Mouse (Mus musculus) stomach, postnatal 0 days (tissue): ENCODE results near the gene Rala. TPM values are rescaled to one million over a fixed set of nuclear protein-coding genes. Genes with fewer than 3 reads are reported as not detected.

Experiments used
- ATAC-seq: fragments of 200-750 bp; cut with Nextera tagmentation; 2 replicates; pipeline ENCODE4 v1.8.0; 2017; ENCODE audit not compliant: low FRiP score, low TSS enrichment
- DNase-seq: peaks from one replicate; pipeline ENCODE4 v3.0.0-alpha.2; 2016; ENCODE audit warnings: low spot score
- H3K27ac ChIP-seq: fragments of 300-500 bp; sonication (generic); replicated peaks from 2 replicates; pipeline ENCODE4 v1.5.1; 2014; ENCODE audit warnings: mild to moderate bottlenecking, control low read depth
- H3K27me3 ChIP-seq: fragments of 300-500 bp; sonication (generic); 2 replicates; pipeline ENCODE4 v1.6.1; 2014; ENCODE audit warnings: low read length; ENCODE audit not compliant: control insufficient read depth, insufficient read depth
- H3K36me3 ChIP-seq: fragments of 300-500 bp; sonication (generic); 2 replicates; pipeline ENCODE4 v1.6.1; 2014; ENCODE audit warnings: low read length, mixed read lengths; ENCODE audit not compliant: control insufficient read depth, insufficient read depth
- H3K4me1 ChIP-seq: fragments of 300-500 bp; sonication (generic); replicated peaks from 2 replicates; pipeline ENCODE4 v1.6.1; 2014; ENCODE audit warnings: antibody characterized with exemption; ENCODE audit not compliant: control insufficient read depth, insufficient read depth
- H3K4me2 ChIP-seq: fragments of 300-500 bp; sonication (generic); replicated peaks from 2 replicates; pipeline ENCODE4 v1.6.1; 2014; ENCODE audit warnings: low read depth, mild to moderate bottlenecking, control low read depth, moderate library complexity
- H3K4me3 ChIP-seq: fragments of 300-500 bp; sonication (generic); 2 replicates; pipeline ENCODE4 v1.5.1; 2014; ENCODE audit warnings: low read depth, low read length, control low read depth
- H3K9ac ChIP-seq: fragments of 300-500 bp; sonication (generic); 2 replicates; pipeline ENCODE4 v1.6.1; 2014; ENCODE audit warnings: mild to moderate bottlenecking, low read length, control low read depth, mixed read lengths
- H3K9me3 ChIP-seq: fragments of 300-500 bp; sonication (generic); 2 replicates; pipeline ENCODE4 v1.6.1; 2016; ENCODE audit warnings: low read length; ENCODE audit not compliant: control insufficient read depth
- CTCF ChIP-seq: IDR thresholded peaks from 2 replicates; pipeline ENCODE4 v1.5.1; 2016; ENCODE audit warnings: antibody characterized with exemption, low read depth, mild to moderate bottlenecking, moderate library complexity
- EP300 ChIP-seq: optimal IDR thresholded peaks from 2 replicates; pipeline ENCODE3; 2016; ENCODE audit warnings: antibody characterized with exemption
- WGBS: fragments of 180-500 bp; shearing (Covaris S2); extraction: QIAGEN DNeasy Blood & Tissue Kit; methylation state at CpG from one replicate; pipeline ENCODE4 v1.1.7; 2014; 5-methylcytosine and 5-hydroxymethylcytosine counted together
- polyA plus RNA-seq: library from polyadenylated mRNA; unstranded; fragments of >200 nt; fragmentation: Nextera tagmentation; extraction: Ambion mirVana; gene quantifications from 2 replicates; pipeline ENCODE4 v1.2.1, GENCODE M21; 2015

Gene Rala
- polyA plus RNA-seq: 87.8 and 94.8 TPM in 2 replicates

DNA sequence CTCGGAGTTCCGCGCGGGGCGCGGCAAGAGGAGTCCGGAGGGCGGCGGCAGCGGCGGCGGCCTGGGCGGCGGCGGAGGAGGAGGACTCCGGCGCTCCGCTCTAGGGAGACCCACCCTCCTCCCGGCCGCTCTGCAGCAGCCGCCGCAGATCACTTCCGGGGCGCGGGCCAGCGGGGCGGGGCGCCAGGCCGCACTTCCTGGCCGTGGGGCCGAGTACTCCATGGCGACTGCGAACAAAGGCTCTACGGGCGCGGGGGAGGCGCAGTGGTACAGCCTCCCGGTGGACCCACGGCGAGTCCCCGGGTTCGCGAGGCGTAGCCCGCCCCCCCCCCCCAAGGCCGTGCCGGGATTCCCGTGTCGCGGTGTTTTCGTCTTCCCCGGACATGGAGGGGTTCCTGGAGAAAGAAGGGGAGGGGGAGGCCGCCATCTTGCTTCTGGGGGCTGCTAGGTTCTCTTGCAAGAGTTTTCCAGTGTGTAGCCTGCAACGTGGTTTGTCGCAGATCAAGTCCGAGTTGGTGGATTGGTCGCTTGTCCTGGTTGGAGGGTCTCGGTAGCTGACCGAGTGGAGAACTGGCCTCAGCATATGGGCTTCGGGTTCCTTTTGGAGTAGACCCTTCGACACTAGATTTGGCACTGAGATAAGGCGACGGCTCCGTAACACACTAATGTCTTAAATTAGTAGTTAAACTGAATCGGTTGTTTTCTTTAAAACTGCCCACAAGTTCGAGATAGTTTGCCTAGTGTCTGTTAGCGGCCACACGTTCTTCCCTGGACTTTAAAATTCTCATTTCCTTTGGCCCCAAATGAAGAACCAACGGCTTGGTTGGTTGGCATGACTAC, at the start of gene Rala:
Rala (minus strand) TSS at position 162 of the 840 bp plus-strand sequence.
- H3K4me1 ChIP-seq: no peaks in the 10 kb centered on the region
- no peaks in the 10 kb centered on the region for H3K36me3 ChIP-seq
- WGBS: 11% methylated on average over 36 of the region's 69 CpGs
- H3K9me3 ChIP-seq: no peaks in the 10 kb centered on the region
- peak within 1 kb of the TSS; percentile 95 for H3K27ac ChIP-seq
- peak; percentile 96 for DNase-seq
- peak within 1 kb of the TSS; percentile 87 for H3K9ac ChIP-seq
- peak within 1 kb of the TSS; percentile 74 for H3K4me2 ChIP-seq
- no peak for TF ChIP-seq CTCF
- no peak for TF ChIP-seq EP300
- H3K27me3 ChIP-seq: no peaks in the 10 kb centered on the region
- peak within 1 kb of the TSS; percentile 76 for H3K4me3 ChIP-seq
- peak; percentile 99 for ATAC-seq

DNA sequence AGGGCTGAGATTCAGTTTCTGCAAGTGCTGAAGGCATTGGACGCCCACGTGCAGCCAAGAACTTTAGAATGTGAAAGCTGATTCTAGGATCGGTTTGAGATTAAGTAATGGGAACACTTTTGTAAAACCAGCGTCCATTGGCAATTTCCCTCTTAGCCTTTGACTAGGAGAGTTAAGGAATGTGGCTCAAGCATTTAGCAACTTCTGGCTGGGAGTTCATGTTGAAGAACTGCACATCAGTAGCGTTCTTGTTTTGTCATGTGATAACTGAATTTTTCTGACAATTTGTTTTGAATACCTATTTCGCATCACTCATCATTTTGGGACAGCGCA, 49.4 kb upstream of the Rala start:
- Histone ChIP-seq H3K4me2 (peak overlapping the region; percentile 52), H3K9me3 (no peaks in the 10 kb centered on the region), H3K4me3 (peak overlapping the region; percentile 66), H3K4me1 (no peaks in the 10 kb centered on the region), H3K36me3 (no peaks in the 10 kb centered on the region), H3K9ac (peak overlapping the region; percentile 51), H3K27ac (peak overlapping the region; percentile 90; the same call in 1 of the 2 replicates), H3K27me3 (no peaks in the 10 kb centered on the region)
- ATAC-seq (no peak), DNase-seq (no peak)
- 34% methylated on average over 7 of the region's 7 CpGs for WGBS
- TF ChIP-seq EP300 (no peak), CTCF (no peak)

DNA sequence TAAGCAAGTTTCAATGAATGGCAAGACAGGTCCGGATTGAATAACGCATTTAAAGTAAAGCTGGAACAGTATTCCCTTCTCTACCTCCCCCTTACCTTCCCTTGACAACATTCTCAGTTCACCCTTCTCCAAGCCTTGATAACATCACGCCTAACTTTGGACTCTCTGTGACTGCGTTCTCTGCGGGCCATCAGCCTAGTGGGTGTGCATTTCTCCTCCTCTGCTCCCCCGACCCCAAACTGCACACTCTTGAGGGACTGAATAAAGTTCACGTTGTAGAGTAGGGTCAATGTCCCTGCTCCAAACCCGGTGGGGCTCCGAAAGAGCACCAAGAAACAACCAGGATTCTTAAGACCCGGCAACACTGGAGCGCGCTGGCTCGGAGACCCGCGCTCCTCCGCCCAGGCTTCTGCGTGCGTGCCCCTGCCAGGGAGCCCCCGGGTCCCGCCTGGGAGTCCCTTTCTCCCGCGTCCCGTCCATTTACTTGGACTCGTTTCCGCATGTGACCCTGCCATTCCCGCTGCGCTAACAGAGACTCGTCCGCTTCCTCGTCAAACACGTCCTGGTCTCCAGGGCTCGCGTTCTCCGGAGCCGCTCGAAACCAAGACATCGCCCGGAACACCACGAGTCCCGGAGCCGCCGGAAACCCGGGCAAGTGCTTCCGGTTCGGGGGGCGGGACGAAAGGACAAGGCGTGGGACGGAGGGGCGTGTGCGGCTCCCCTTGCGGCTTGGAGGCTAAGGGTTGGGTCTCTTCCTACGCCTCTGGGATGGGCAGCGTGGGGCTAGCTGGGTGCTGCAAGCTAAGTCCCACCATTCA, 48.9 kb upstream of the Rala start, which contains the start of gene Yae1d1:
Yae1d1 (minus strand) TSS at position 653 of the 818 bp plus-strand sequence.
- Histone ChIP-seq H3K4me2 (peak within 1 kb of the TSS; percentile 52), H3K9me3 (no peaks in the 10 kb centered on the region), H3K27me3 (no peaks in the 10 kb centered on the region), H3K4me1 (no peaks in the 10 kb centered on the region), H3K9ac (peak within 1 kb of the TSS; percentile 82), H3K36me3 (no peaks in the 10 kb centered on the region), H3K4me3 (peak within 1 kb of the TSS; percentile 66), H3K27ac (peak within 1 kb of the TSS; percentile 90)
- under 1% methylated on average over 54 of the region's 54 CpGs for WGBS
- DNase-seq (peak; percentile 93), ATAC-seq (peak; percentile 99)
- TF ChIP-seq EP300 (peak; percentile 47), CTCF (peak; percentile 73)

DNA sequence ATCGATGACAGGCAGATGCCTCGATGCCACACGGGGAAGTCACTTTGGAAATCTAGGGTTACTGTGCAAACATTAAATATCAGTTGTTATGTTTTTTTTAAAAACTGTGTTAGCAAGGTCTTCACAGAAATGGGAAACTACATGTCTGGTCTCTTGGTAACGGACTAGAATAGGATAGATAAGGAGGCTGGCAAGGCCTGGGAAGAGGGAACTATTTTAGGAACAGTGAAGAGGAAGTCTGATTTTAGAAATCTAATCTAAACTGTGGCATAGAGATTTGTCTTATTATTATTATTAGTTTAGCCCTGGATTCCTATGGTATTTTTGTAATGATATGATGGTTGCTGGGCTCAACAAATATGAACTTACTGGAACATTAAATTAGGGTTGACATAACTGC, 48.0 kb upstream of the Rala start:
- H3K9me3 ChIP-seq: no peaks in the 10 kb centered on the region
- H3K9ac ChIP-seq: no peak overlapping the region

DNA sequence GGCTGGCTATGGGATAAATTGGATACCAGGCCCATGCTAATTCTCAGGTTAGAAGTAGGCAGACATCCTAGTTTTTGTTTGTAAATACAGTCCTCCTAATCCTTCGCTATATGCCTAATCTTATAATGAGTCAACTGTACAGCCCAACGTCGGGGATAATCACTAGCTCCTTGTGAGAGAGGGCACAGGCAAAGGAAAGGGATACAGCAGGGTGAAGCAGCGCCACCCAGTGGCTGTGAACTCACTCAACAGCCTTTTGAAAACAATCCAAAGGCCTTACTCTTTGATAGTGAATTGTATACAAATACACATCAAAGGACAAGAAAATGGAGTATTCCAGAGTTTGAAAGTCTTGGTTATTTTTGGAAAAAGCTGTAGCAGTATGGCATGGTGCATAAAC, 39.2 kb upstream of the Rala start:
- no peak overlapping the region for H3K27ac ChIP-seq
- H3K9me3 ChIP-seq: no peaks in the 10 kb centered on the region
- WGBS: 24% methylated on average over 4 of the region's 4 CpGs
- no peak overlapping the region for H3K9ac ChIP-seq
- no peak overlapping the region for H3K4me3 ChIP-seq
- TF ChIP-seq EP300: no peak
- peak; percentile 85 for TF ChIP-seq CTCF
- no peak overlapping the region for H3K4me2 ChIP-seq
- no peaks in the 10 kb centered on the region for H3K27me3 ChIP-seq
- peak; percentile 69 for DNase-seq
- H3K36me3 ChIP-seq: 0 out of 2 replicates have a peak, but pooled peaks cover 10% of the 10 kb centered on the region
- ATAC-seq: peak; percentile 72; the same call in 1 of the 2 replicates
- H3K4me1 ChIP-seq: no peaks in the 10 kb centered on the region

More for the DNA sequence above, 48.0 kb upstream of the Rala start:
- 0 out of 2 replicates have a peak, but pooled peaks cover 4% of the 10 kb centered on the region for H3K36me3 ChIP-seq
- no peak overlapping the region for H3K27ac ChIP-seq
- DNase-seq: no peak
- no peak for ATAC-seq
- H3K27me3 ChIP-seq: no peaks in the 10 kb centered on the region
- WGBS: 70% methylated on average over 4 of the region's 4 CpGs
- H3K4me3 ChIP-seq: no peak overlapping the region
- H3K4me1 ChIP-seq: no peaks in the 10 kb centered on the region
- TF ChIP-seq EP300 (no peak), CTCF (no peak)
- H3K4me2 ChIP-seq: peak overlapping the region; percentile 52
